Mouse (Mus musculus) liver, embryonic 16.5 days (tissue): Measurements from ENCODE around the gene Iscu. TPM values are rescaled to one million over a fixed set of nuclear protein-coding genes. Genes with fewer than 3 reads are reported as not detected.
A peak's percentile ranks its signal among the peaks of the same experiment; 100 is the strongest.
"Not testable (repeated sequence)": the region's sequence is repeated elsewhere in the genome, so short reads cannot be mapped to it uniquely, and the experiment has no call there.

Source experiments
- ATAC-seq: fragments of 200-750 bp; cut with Nextera tagmentation; 2 replicates; pipeline ENCODE4 v1.8.0; 2017; ENCODE audit warnings: low read depth, mild to moderate bottlenecking, moderate number of reproducible peaks, moderate library complexity
- H3K27ac ChIP-seq: fragments of 300-500 bp; sonication (generic); 2 replicates; pipeline ENCODE4 v1.5.1; 2014; ENCODE audit warnings: mild to moderate bottlenecking, low read length
- H3K27me3 ChIP-seq: fragments of 300-500 bp; sonication (generic); 2 replicates; pipeline ENCODE4 v1.6.1; 2014; ENCODE audit warnings: low read depth, low read length, mixed read lengths; ENCODE audit not compliant: control insufficient read depth, insufficient read depth
- H3K36me3 ChIP-seq: fragments of 300-500 bp; sonication (generic); 2 replicates; pipeline ENCODE4 v1.6.1; 2014; ENCODE audit warnings: mild to moderate bottlenecking; ENCODE audit not compliant: control insufficient read depth, insufficient read depth
- H3K4me1 ChIP-seq: fragments of 300-500 bp; sonication (generic); 2 replicates; pipeline ENCODE4 v1.6.1; 2014; ENCODE audit warnings: low read depth, low read length, mixed read lengths; ENCODE audit not compliant: control insufficient read depth
- H3K4me2 ChIP-seq: fragments of 300-500 bp; sonication (generic); 2 replicates; pipeline ENCODE4 v1.6.1; 2014; ENCODE audit warnings: low read depth, low read length, mixed read lengths
- H3K4me3 ChIP-seq: fragments of 300-500 bp; sonication (generic); 2 replicates; pipeline ENCODE4 v1.5.1; 2014; ENCODE audit warnings: low read depth, mild to moderate bottlenecking, low read length
- H3K9ac ChIP-seq: fragments of 300-500 bp; sonication (generic); 2 replicates; pipeline ENCODE4 v1.6.1; 2014; ENCODE audit warnings: low read depth, low read length
- H3K9me3 ChIP-seq: fragments of 300-500 bp; sonication (generic); replicated peaks from 2 replicates; pipeline ENCODE4 v1.6.1; 2016; ENCODE audit warnings: low read length; ENCODE audit not compliant: control insufficient read depth
- WGBS: fragments of 180-500 bp; shearing (Covaris S2); extraction: QIAGEN DNeasy Blood & Tissue Kit; methylation state at CpG from one replicate; pipeline ENCODE4 v1.1.7; 2014; ENCODE audit not compliant: insufficient replicate concordance; 5-methylcytosine and 5-hydroxymethylcytosine counted together
- polyA plus RNA-seq: library from polyadenylated mRNA; unstranded; fragments of >200 nt; fragmentation: Nextera tagmentation; extraction: Ambion mirVana; gene quantifications from 2 replicates; pipeline ENCODE4 v1.2.1, GENCODE M21; 2015

Gene Iscu
- polyA plus RNA-seq, 1 experiment from 2014 or later = 82.4 TPM

- Histone ChIP-seq H3K4me3 (peak overlapping the region; percentile 95), H3K27ac (peak overlapping the region; percentile 83), H3K27me3 (no peaks in the 10 kb centered on the region), H3K4me1 (peaks cover 27% of the 10 kb centered on the region), H3K9ac (peak overlapping the region; percentile 84), H3K36me3 (peaks cover 19% of the 10 kb centered on the region), H3K9me3 (no peaks in the 10 kb centered on the region), H3K4me2 (peak overlapping the region; percentile 99)
- peak; percentile 12 for ATAC-seq
- 1% methylated on average over 34 of the region's 38 CpGs for WGBS
Measured at GRCm38 (mm10) chr5:113772905-113773519, 464 bp downstream of the Iscu start.

DNA sequence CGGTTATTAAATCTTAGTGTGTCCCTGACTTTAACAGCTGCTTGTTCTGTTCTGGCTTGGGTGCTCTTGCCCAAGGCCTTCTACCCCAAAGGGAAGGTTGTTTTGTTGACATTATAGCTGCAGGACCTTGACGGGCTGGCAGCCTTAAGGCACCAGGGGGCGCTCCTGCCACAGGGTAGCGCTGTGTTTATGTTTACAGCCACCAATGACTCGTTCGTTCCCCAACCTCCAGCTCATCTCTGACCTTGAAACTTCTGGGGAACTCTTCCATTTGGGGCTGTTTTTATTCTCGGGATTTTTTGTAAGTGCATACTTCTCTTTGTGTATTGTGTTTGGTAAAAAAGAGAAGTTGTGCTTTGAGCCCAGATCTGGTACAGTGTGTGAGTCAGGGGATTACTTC lies 1.1 kb downstream of the Iscu start:
- Histone ChIP-seq H3K27ac (peak overlapping the region; percentile 83), H3K4me1 (peaks cover 27% of the 10 kb centered on the region), H3K9ac (peak overlapping the region; percentile 84), H3K4me2 (peak overlapping the region; percentile 99), H3K27me3 (no peaks in the 10 kb centered on the region), H3K9me3 (no peaks in the 10 kb centered on the region), H3K4me3 (peak overlapping the region; percentile 95), H3K36me3 (peaks cover 19% of the 10 kb centered on the region)
- 2% methylated on average over 7 of the region's 7 CpGs for WGBS
- peak; percentile 43 for ATAC-seq

DNA sequence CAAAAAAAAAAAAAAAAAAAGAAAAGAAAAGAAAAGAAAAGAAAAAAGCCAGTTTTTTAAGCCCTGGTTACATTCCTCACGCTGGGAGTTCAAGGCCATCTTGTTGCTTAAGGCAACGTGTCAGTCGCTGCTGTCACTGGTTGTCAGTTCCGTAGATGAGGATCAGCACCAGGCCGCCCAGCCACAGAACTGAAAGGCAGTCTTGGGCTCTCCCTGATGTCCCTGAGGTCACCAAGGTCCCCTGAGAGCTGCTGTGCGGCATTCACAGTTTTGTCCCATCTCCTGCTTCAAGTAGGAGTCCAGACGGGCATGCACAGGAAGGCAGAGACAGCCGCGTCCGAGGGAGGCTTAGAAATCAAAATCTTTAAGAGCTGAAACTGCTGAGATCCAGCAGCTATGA lies 3.0 kb downstream of the Iscu start:
- H3K4me3 ChIP-seq = no peak overlapping the region
- no peak for ATAC-seq
- H3K4me2 ChIP-seq = no peak overlapping the region
- H3K9me3 ChIP-seq = no peaks in the 10 kb centered on the region
- no peaks in the 10 kb centered on the region for H3K27me3 ChIP-seq
- no peak overlapping the region for H3K9ac ChIP-seq
- peaks cover 15% of the 10 kb centered on the region for H3K4me1 ChIP-seq
- H3K36me3 ChIP-seq = peaks cover 19% of the 10 kb centered on the region
- 80% methylated on average over 10 of the region's 10 CpGs for WGBS
- H3K27ac ChIP-seq = peak overlapping the region; percentile 41; the same call in 1 of the 2 replicates

- peaks cover 19% of the 10 kb centered on the region for H3K36me3 ChIP-seq
- peaks cover 13% of the 10 kb centered on the region for H3K4me1 ChIP-seq
- no peaks in the 10 kb centered on the region for H3K9me3 ChIP-seq
- H3K4me3 ChIP-seq = no peak overlapping the region
- H3K27me3 ChIP-seq = no peaks in the 10 kb centered on the region
- 52% methylated on average over 15 of the region's 15 CpGs for WGBS
- no peak overlapping the region for H3K4me2 ChIP-seq
- ATAC-seq = no peak
- peak overlapping the region; percentile 63 for H3K27ac ChIP-seq
- no peak overlapping the region for H3K9ac ChIP-seq
Measured at GRCm38 (mm10) chr5:113776128-113776895, 3.8 kb downstream of the Iscu start.

GRCm38 (mm10) chr5:113776896-113777226 lies 4.3 kb downstream of the Iscu start:
- Histone ChIP-seq H3K4me2 (no peak overlapping the region), H3K27ac (peak overlapping the region; percentile 63), H3K36me3 (peaks cover 19% of the 10 kb centered on the region), H3K4me3 (no peak overlapping the region), H3K4me1 (peaks cover 13% of the 10 kb centered on the region), H3K9me3 (no peaks in the 10 kb centered on the region), H3K9ac (no peak overlapping the region), H3K27me3 (no peaks in the 10 kb centered on the region)
- no peak for ATAC-seq
- WGBS = 52% methylated on average over 8 of the region's 8 CpGs

- 79% methylated on average over 8 of the region's 8 CpGs for WGBS
- H3K36me3 ChIP-seq = peaks cover 19% of the 10 kb centered on the region
- H3K4me2 ChIP-seq, H3K27me3 ChIP-seq, H3K4me1 ChIP-seq, H3K9ac ChIP-seq, H3K9me3 ChIP-seq, H3K4me3 ChIP-seq, ATAC-seq, H3K27ac ChIP-seq: not testable (repeated sequence)
Measured at GRCm38 (mm10) chr5:113777728-113778127, 5.2 kb downstream of the Iscu start.

GRCm38 (mm10) chr5:113779569-113779968 lies 7.0 kb downstream of the Iscu start:
- Histone ChIP-seq H3K4me1 (no peaks in the 10 kb centered on the region; the same call in 1 of the 2 replicates), H3K27ac (no peak overlapping the region), H3K27me3 (peaks cover 5% of the 10 kb centered on the region; the same call in 1 of the 2 replicates), H3K9me3 (no peaks in the 10 kb centered on the region), H3K36me3 (peaks cover 19% of the 10 kb centered on the region), H3K9ac (no peak overlapping the region), H3K4me3 (no peak overlapping the region), H3K4me2 (no peak overlapping the region)
- ATAC-seq = no peak
- WGBS = 65% methylated on average over 5 of the region's 5 CpGs

- WGBS = 75% methylated on average over 3 of the region's 3 CpGs
- Histone ChIP-seq H3K4me2 (no peak overlapping the region), H3K9me3 (no peaks in the 10 kb centered on the region), H3K36me3 (peaks cover 19% of the 10 kb centered on the region), H3K27me3 (peaks cover 5% of the 10 kb centered on the region; the same call in 1 of the 2 replicates), H3K4me3 (no peak overlapping the region), H3K27ac (no peak overlapping the region), H3K9ac (no peak overlapping the region), H3K4me1 (no peaks in the 10 kb centered on the region; the same call in 1 of the 2 replicates)
- ATAC-seq = no peak
Measured at GRCm38 (mm10) chr5:113780082-113780752, 7.7 kb downstream of the Iscu start.

DNA sequence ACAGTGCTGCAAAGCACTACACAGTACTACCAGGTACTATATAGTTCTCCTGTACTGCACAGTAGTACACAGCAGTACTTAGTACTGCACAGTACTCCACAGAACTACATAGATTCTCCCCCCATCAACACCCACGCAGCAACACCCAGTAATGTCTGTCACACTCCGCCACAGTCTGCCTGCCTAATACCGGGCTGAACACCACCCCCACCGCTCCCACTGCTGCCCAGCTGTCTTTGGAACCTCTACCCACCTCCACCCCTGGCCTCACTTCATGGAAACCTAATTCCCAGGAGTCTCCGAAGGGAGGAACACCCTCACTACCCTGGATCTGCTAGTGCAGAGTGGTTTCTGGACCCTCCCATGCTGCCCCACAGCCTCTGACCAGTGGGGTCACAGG lies 8.2 kb downstream of the Iscu start:
- Histone ChIP-seq H3K4me2 (no peak overlapping the region), H3K4me1 (no peaks in the 10 kb centered on the region; the same call in 1 of the 2 replicates), H3K36me3 (peaks cover 13% of the 10 kb centered on the region), H3K27me3 (peaks cover 5% of the 10 kb centered on the region; the same call in 1 of the 2 replicates), H3K9me3 (no peaks in the 10 kb centered on the region), H3K27ac (no peak overlapping the region), H3K4me3 (no peak overlapping the region), H3K9ac (no peak overlapping the region)
- ATAC-seq = no peak
- WGBS = 72% methylated on average over 5 of the region's 5 CpGs
